Mouse (Mus musculus): Measurements from ENCODE around the gene A3galt2. TPM values are rescaled to one million over a fixed set of nuclear protein-coding genes. Genes with fewer than 3 reads are reported as not detected.

Gene A3galt2
- polyA plus RNA-seq, 1 experiment: 0.33 TPM

DNA sequence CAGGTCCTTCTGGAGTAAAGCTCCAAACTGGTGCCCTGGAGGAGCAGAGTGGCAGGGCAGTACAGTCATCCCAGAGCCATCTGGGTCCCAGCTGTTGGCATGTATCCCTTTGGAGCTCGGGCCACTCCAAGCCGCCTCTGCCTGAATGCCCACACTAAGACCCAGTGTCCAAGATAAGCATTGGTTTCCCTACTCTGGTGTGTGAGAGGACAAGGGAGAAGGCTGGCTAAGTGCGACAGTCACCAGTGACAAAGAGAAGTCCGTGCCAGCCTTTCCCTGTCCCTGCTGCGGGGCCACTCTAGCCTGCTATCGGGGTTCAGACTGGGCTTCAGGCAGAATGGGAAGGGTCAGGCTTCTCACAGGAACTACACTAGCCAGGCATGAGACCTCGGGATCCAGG, 736 bp downstream of the A3galt2 start:
- DNase-seq (ENCODE audit: low spot score): no peak

DNA sequence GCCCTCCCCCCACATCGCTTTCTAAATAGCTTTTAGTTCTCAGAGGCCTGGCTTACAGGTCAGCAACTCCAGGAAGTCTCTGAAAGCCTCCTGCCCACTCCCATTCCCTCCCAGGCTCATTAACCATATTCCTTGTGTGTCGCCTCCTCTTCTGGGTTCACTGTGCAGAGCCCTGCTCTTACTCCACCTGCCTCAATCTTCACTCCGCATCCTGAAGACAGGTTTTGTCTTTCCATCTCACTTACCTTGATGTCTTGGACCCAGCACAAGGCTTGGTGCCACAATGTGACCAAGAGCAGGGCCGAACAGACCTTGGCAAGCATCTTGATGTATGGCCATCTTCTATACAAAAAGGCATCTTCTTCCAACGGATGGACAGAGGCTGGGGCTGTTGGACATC, 4.0 kb downstream of the A3galt2 start:
- no peak for DNase-seq (ENCODE audit: low spot score)

DNA sequence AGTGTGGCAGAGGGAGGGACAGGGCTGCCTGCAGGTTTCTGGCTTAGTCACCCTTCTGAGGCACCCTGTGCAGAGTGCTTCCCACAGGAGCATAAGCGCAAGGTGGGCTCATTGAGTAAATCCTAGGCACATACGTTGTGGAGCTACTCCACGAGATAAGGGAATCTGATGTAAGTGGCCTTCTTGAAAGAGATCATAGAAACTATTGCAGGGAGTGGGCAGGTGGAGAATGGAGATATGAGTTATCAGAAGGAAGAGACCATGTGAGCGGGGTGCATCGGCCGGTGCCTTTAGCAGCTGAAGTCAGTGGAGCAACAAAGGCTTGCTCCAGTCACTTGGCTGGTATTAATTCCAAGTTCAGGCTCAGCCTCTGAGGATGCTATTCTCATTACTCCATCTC, 4.9 kb downstream of the A3galt2 start:
- no peak for DNase-seq (ENCODE audit: low spot score)

DNA sequence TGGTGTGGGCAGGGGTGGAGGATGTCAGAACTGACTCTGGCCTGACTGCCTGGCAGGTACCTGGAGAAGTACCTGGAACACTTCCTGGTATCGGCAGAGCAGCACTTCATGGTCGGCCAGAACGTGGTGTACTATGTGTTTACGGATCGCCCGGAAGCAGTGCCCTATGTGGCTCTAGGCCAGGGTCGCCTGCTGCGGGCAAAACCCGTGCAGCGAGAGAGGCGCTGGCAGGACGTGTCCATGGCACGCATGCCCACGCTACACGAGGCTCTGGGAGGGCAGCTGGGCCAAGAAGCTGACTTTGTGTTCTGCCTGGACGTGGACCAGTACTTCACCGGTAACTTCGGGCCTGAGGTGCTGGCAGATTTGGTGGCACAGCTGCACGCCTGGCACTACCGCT, 11.8 kb downstream of the A3galt2 start:
- DNase-seq (ENCODE audit: low spot score): no peak

DNA sequence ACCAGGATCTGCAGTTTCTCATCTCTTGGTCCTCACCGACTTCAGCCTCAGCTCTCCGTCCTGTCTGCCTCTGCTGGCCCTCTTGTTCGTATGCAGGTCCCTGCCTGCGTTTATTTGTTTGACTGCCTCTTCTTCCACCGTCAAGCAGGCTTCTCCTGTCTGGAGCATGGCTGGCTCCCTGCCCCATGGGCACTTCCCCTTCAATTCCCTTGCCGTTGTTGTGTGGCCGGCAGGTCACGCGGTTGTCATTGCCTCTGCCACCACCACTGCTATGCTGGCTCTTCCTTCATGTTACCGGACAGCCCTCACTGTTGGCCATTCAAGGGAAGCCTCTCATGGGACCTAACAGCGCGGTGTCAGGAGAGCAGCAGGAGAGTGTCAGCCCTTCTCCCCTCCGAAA, 13.0 kb downstream of the A3galt2 start:
- DNase-seq (ENCODE audit: low spot score): no peak

DNA sequence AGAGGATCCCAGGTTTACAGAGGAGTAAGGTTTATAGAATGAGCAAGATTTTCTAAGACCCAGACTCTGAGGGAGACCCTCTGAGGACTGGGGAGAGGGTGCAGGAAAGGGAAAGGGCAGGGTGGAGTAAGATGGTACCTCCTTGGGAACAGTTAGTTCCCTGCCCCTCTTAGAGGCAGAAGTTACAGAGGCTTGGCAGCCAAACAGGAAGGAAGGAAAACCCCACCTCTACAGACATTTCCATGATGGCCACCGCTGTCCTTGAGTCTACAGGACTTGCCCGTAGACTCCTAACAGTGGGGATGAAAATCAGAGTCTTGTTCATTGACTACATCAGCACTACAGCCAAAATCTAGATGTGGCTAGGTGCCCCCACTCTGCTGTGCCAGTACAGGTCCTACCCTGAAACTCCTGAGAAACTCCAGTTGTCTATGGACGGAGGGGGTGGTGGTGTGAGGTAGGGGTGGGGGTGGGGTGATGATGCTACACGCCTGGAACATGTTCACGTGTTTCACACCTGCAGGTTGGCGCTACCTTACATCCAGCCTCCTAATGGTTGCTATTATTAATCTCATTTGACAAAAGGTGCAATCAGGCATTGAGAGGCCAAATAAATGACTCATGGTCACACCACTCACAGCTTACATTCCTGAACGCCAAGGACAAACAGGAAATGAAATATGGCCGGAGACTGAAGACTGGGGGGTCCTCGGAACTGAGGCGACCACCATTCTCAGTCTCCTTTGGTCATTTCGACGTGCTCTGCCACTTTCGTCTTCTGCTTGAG, 14.6 kb downstream of the A3galt2 start:
- DNase-seq (ENCODE audit: low spot score): no peak

DNA sequence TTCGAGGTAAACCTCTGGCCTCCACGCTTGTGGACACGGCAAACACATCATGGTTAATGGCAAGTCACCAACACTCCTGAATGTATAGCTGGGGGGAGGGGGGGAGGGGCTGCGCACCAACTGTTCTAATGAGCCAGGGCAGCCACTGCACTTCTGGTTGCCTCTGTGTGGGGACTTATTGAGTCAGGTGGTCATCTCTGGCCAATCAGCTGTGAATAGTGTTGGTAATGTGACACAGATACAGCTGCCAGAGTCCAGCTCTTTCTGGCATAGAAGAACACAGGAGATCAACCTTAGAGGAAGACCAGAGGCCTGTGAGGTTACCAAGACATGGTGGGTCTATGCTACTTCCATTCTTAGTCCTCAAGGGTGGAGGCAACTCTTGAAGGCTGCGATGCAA, 15.5 kb downstream of the A3galt2 start:
- DNase-seq (ENCODE audit: low spot score): no peak

DNA sequence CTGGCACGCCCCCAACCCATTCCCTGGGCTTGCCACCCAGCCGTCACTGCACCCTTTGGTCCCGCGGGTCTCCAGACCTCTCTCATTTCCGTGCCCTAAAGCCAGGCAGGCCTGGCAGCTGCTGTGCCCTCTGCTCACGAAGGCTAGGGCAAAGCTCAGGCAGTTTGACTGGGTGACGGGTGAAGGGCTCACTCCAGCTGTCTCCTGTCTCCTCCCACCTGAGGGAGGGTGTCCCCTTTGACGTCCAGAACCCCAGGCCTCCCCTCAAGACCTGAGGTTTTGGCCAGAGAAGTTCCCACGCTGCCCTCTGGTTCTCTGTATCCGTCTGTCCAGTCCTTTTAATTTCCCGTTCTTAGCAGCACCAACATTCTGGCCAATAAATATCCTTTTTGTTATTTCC, 18.7 kb downstream of the A3galt2 start:
- no peak for DNase-seq (ENCODE audit: low spot score)

DNA sequence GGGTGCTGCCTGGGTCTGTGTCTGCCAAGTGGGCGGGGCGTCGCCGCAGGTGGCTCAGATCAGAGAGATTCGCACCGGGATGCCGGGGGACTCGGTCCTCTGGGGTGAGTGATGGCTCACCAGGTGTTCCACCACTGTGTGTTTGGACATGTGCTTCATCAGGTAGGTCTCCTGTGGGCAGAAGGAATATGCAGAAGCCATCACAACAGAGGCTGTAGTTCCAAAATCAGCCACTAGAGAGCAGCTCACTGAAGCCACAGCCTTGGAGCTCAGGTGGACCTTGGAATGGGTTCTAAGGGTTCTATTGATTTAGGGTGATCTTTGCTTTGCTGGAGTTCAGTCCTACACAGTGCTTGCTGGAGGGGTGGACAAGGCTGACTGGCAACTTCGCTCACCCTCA, 19.3 kb downstream of the A3galt2 start:
- DNase-seq (ENCODE audit: low spot score): no peak

DNA sequence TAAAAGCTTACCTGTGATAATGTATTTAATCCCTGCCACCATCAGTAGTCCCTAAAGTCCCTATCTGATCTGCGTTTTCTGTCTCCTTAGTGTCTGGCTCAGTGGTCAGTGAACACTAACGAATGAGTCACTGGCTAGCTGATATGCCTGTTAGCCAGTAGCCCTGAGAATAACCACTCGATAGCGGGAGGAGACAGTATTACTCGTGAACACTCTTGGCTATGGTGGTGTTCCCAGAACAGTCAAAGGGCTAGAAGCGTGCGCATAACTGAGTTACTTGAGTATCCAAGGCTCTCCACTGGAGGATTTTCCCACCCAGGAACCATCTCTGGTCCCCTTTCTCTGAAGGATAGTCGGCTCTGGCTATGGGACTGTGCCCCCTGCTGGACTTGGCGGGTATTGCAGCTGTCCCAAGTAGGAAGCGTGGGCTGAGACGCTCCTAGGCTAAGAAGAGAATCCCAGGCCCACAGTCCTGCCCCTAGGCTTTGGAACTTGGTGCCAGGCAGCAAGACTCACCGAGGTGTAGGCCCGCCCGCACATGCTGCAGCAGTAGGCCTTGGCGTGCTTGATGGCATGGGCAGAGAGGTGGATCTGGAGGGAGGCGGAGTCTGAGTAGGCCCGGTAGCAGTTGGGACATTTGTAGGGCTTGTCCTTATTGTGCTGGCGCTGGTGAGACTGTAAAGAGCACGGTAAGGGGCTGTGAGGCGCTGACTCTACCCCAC, 21.6 kb downstream of the A3galt2 start:
- DNase-seq (ENCODE audit: low spot score): peak; percentile 74

DNA sequence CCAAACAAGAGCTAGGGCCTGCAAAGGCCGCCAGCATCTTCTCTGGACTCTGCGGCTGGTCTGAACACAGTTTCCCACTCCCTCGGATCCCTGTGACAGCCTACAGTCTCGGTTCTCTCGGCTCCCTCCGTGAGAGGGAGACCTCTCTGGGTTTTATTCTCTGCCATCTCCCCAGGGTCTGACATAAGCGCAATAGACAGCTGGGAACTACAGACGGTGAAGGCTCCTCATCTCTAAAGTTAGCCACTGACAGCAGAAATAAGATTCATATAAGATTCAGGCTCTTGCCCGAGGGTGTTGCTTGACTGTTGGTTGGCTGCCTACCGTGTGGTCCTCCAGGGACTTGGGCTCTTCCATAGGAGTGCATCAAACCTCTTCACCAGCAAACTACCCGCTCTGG, 22.4 kb downstream of the A3galt2 start:
- no peak for DNase-seq (ENCODE audit: low spot score)

DNA sequence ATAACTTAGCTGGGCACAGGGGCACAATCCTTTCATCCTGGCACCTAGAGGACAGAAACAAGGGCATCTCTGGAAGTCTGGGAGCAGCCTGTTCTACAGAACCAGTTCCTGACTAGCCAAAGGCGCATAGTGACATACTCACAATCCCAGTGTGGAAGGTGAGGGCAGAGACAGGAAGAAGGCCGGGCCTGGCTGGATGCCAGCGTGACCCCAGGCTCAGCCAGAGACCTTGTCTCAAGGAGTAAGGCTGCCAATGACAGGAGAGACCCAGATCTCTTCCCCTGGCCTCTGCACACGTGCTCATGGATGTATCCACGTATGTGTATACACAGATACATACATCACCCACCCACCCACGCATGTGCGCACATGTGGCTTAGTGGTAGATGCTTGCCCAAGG, 26.9 kb downstream of the A3galt2 start:
- DNase-seq (ENCODE audit: low spot score): no peak

DNA sequence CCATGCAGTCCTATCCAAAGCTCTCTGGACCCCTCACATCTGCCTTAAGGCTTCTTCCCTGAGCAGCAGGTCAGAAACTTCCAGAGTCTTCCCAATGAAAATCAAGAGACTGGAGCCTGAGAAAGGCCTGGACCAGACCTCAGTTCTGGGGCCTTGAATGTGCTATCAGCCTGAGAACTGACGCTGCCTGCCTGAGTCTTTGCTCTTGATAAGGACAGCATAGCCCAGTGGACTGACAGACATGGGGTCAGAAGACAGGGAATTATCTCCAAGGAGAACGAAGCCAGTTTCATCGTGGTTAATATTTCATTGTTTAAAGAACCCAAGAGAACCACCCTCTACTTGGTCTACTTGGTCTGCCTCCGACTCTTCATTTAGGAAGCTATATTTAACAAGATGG, 27.5 kb downstream of the A3galt2 start:
- no peak for DNase-seq (ENCODE audit: low spot score)

DNA sequence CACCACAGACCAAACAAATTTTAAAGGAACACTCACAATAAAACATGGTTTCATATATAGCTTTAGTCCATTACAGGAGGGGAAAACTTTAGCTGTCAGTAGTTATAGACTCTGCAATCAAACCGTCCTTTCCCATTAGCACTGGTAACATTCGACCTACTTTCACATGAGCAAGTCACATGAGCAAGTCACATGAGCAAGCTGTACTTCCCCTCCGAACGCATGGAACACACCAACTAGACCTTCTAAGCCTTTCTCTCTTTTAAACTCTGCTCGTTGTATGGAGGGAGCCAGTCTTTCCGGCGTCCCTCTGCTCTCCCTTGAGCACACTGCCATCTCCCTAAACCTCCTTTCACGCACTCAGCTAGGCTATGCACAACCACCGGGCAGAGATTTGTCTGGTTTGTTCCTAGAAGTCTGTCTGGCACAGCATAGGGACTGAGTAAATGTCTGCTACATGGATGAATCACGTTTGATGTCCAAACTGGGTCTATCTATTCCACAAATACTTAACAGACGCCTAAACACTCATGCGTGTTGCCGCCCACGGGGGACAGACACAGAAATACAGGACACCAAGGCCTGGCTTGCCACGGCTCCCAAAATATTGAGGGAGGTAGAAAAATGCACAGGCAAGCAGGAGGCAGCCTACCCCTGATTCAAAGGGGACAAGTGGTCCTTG, 29.9 kb downstream of the A3galt2 start:
- no peak for DNase-seq (ENCODE audit: low spot score)

DNA sequence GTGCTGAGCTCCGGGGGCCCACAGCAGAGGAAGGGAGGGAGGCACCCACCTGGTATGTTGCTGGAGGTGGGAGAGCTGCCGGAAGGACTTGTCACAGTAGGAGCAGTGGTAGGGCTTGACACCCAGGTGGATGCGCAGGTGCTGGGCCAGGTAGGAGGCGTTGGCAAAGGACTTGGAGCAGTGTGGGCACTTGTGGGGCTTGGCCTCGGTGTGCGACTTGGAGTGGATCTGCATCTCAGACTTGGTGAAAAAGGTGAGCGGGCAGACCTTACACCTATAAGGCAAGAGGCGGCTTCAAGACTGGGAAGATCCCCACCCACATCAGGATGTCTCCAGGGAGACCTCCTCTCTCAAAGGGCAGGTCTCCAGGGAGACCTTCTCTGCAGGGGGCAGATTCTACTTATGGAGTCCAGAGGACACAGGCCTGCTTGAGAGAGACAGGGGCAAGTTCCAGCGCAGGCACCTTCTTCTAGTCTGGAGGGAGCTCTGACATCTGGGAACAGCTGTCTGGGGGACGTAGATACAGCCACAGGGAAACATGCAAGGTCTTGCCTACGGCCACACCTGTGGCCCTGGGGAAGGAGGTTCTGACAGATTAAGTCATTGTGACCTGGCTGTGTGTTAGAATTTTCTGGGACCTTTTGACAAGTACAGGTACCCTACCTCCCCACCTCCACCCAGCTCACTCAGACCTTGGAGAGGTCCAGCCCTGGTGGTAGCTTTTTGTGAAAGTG, 30.9 kb downstream of the A3galt2 start:
- no peak for DNase-seq (ENCODE audit: low spot score)

DNA sequence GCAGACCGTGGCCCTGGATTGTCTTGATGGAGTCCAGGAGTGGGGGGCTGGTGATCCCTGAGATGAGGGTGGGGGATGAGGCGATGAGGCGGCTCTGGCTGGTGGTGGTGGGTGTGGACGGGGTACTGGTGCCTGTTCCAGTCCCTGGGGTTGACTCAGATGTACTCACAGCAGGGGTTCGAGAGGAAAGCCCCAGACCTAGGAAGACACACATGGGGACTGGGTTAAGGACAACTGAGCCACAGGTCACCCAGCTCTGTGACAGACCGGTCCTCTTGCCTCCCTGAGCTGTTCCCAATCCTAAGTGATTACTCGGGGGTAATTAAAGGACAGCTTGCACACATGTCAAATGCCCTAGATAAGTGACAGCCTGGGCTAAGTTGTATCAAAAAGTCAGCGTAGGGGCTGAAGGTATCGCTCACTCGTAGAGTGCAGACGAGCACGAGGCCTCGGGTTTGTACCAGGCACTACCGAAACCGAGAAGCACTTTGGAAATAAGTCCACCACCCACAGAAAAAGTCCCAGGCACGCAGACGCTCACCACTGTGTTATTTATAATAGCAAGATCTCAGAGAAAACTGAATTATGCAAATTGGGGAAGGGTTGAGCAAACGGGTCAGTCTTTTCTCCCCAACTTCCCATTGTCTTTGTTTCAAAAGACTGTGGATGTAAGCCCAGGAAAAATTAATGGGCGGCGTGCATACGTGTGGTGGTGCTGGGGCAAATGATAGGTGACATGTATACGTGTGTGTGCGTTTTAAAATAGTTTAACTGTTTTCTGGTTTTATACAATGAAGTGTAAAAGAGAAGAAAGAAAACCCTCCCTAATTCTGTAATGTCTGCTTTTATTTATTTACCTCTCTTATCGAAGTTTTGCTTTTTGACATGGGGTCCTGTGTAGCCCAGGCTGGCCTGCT, 32.1 kb downstream of the A3galt2 start:
- DNase-seq (ENCODE audit: low spot score): no peak

DNA sequence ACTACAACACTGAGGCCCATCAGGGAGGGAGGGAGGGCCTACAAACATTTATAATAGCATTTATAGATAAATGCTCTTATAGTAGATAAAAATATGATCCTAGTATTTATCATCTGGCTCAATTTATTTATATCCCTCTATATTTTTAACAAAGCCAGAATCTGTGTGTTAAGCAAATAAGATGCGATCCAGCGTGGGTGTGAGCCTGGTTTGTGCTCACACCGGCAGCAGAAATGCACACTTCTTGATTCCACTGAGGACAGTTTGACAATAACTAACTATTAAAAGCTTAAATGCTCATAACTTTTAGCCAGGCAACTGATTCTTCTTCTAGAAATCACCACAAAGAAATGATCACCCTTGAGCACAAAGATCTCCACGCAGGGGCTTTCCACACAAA, 32.9 kb downstream of the A3galt2 start:
- DNase-seq (ENCODE audit: low spot score): no peak

DNA sequence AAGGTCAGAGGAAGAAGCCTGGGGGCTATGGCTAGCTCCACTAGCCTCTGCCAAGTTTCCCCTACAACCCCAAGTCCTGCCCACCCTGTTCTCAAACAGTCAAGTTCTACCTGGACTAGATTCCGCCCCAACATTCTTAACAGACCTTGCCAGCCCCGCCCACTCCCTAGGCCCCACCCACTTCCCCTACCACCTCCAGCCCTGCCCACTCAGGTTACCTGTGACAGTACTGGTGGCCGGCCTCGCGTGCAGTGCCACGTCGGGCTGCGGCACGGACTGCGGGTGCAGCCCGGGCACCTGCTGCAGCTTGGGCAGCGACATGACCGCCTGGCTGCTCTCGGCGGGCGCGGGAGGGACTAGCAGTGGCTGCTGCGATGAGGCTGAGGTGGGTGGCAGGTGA, 34.5 kb downstream of the A3galt2 start:
- no peak for DNase-seq (ENCODE audit: low spot score)

DNA sequence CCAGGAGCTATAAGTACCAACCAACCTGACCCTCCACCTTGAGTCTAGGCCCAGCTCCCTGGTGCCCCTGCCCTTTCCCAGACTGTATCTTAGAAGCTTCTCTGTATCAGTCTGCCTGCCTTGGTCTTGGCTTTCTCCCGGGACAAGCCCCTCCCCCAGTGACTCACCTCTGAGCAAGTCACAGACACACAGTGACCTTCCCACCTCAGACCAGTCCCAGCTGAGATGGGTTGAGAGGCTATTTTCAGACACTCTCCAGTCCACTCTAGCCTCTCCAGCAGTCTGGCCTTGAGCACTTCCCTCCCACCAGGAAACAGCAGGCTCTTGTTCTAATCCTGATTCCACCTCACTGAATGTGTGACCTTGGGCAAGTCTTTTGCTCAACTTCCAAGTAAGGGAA, 38.5 kb downstream of the A3galt2 start:
- no peak for DNase-seq (ENCODE audit: low spot score)

DNA sequence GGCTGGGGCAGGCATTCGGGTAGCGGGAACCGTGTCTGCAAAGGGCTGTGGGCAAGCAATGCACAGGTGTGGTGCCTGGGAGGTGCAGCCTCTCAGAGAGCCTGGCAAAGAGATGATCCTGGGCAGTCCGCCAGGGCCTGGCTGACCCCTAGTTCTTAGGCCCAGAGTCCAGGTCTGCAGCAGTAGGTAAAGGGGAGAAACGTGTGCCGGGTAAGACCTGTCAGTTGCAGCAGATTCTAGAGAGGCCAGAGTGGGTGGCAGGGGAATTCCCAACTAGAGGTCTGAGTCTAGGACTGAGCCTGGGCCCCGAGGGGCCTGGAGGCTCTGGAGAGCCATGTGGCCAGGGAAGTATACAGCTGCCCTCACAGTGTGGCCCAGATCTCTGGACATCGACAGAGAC, 39.0 kb downstream of the A3galt2 start:
- DNase-seq (ENCODE audit: low spot score): no peak

DNA sequence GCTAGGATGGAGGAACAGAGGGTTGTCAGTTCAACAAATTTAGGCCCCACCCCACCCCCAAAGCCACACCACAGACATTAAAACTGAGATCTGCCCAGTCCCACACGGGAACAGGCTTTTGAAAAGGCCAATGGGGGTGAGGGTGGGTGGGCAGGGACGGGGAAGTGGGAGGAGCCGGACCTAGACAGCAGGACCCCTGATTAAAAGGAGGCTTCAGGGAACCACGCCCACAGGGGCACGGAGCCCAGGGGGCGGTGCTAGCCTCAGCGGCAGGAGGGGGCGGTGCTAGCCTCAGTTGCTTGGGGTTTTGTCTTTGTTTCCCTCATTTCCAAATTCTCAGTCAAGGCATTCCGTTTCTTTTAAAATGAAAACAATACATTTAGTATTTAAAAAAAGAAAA, 40.4 kb downstream of the A3galt2 start:
- DNase-seq (ENCODE audit: low spot score): no peak

Data from urinary bladder, adult 2 months (tissue).